Mouse (Mus musculus): Measurements from ENCODE around the gene Ctnna3.
"Not testable (repeated sequence)": the region's sequence is repeated elsewhere in the genome, so short reads cannot be mapped to it uniquely, and the experiment has no call there.

The Ctnna3 gene

DNA sequence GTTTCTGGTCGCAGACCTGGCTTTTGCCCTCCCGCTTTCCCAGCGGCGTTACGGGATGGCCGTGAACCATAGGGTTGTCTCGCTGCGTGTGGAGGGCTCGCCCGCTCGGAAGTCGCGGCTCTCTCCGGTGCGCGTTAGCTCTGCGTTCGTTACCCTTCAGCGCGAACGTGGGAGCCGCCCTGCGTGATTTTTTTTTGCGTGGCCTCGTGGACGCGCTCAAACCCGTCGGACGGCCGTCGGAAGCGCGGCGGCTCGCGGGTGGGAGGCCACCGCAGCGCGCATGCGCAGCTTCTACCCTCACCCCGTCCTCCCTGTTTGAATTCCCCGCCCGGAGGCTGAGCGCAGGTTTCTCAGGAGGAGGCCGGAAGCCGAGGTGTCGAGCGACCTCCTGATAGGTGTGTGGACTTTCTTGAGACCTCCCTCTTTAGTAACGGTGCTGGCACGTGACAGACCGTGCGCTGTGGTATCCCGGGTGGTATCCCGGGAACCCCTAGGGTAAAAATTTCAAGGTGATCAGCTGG, at the start of gene Ctnna3:
TSS of gene Ctnna3 (plus strand) at position 314 of the 521 bp plus-strand sequence.
- peak; percentile 91 to 95 for DNase-seq (ENCODE audit: low spot score in 2 of 2)

DNA sequence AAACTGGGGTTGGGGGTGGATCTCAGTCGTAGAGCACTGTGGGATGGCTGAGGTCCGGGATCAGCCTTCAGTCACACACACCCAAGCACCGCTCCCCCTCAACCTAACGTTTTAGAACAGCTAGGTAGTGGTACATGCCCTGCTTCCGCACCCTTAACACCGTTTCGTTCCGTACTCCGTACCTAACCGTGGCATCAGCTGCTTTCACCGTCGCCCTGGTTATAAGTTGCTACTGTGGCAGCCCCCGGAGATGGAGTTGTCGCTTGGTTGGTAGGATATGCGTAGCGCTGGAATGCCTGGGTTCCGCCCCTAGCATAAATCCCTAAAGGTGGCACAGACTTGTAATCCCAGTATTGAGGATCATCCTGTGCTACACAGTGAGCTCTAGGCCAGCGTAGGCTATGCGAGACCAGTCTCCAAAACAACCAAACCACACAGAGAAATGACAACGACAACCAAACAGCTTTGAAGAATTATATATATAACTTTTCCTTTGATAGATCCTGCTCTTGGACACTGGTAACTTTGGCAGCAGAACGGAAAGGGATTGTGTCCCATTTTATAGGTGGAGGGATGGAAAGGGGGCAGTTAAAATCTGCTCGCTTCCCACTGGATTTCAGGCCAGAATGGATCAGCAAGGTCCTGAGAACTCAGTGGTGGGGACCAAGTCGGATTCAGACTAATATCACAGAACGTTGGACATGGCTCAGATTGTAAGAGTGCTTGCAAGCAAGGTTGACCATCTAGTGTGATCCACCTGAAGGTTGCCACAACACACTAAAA, 48.2 kb upstream of the Ctnna3 start, which contains the start of gene Sirt1:
TSS of gene Sirt1 (minus strand) at position 207 of the 783 bp plus-strand sequence.
- DNase-seq (ENCODE audit: low spot score in 2 of 2) = peak; percentile 5 to 7

DNA sequence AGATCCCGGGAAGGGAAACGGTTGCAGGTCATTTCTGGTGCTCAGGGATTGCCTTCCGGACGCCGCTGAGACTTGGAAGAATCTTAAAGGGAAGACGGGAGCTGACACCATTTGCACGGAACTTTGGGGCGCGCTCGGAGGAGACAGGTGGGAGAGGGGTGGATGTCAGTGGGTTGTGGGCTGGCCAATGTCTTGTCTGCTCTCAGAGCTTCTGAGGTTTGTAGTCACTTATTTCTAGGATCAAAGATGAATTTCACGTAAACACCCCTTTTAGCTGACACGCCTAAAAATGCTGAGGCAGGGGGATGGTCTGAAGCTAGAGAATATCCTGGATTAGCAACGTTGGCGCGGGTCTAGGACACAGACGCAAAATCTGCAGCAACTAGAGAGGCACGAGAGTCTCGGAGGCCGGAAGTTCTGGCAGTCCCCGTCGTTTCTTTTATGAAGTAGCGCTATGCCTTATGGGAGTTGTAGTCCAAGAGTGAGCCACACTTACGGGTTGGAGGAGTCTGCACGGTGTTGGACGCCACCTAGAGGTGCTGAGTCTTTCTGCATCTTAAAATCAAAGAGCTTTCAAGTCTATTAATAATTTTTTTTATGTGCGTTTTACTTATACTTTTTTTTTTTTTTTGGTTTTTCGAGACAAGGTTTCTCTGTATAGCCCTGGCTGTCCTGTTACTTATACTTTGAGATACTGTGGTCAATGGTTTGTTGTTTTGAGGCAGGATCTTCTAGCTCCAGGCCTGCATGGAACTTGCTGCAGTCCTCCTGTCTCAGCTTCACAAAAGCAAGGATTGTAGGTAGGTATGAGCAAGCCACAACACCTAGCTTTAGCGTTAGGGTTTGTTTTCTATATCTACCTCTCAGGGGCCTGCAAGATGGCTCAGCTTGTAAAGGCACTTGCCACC, 47.3 kb upstream of the Ctnna3 start, which contains the start of gene Dnajc12:
TSS of gene Dnajc12 (plus strand) at position 72 of the 908 bp plus-strand sequence.
- peak; percentile 84 to 90 for DNase-seq (ENCODE audit: low spot score in 2 of 2)

DNA sequence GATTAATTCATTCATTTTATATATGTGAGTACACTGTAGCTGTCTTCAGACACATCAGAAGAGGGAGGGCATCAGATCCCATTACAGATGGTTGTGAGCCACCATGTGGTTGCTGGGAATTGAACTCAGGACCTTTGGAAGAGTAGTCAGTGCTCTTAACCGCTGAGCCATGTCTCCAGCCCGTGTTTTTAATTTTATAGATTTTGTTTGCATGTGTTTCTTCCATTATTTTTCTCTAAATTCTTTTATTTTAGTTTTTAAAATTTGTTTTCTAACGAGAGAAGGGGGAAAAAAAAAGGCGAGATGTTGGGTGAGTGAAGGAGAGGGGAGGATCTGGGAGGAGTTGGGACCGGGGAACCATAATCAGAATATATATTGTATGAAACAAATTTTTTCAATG, 44.0 kb upstream of the Ctnna3 start:
- DNase-seq (ENCODE audit: low spot score in 2 of 2) = not testable (repeated sequence)

DNA sequence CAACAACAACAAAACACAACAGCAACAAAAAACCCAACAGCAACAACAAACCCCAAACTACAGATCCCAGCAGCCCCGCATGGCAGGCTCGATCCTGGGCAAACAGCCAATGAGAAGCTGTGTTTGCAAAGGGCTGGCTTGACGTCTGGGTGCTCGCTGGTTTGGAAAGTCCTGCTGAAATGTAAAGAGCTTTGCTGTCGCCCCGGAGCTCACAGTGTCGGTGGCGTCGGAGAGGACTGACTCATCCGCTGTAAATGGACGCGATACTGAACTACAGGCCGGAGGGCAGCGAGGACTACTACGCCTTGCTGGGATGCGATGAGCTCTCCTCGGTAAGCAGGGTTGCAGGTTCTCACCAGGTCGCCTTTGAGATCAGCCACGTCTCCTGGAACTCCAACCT, 43.5 kb upstream of the Ctnna3 start:
- DNase-seq (ENCODE audit: low spot score in 2 of 2) = peak; percentile 78 to 81

DNA sequence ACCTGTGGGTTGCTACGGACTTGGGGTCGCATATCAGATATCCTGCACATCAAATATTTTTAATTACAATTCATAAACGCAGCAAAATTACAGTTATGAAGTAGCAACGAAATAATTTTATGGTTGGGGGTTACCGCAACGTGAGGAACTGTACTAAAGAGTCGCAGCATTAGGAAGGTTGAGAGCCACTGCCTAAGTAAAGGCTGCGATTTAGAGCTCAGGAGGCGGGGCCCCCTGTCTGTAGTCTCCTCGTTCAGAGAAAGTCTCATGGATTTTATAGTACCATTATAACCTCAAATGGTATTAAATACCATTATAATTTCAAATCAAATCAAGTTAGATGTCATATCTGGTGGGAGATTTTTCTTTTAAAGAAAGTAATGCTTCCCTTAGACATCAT, 42.9 kb upstream of the Ctnna3 start:
- no peak for DNase-seq (ENCODE audit: low spot score in 2 of 2)

DNA sequence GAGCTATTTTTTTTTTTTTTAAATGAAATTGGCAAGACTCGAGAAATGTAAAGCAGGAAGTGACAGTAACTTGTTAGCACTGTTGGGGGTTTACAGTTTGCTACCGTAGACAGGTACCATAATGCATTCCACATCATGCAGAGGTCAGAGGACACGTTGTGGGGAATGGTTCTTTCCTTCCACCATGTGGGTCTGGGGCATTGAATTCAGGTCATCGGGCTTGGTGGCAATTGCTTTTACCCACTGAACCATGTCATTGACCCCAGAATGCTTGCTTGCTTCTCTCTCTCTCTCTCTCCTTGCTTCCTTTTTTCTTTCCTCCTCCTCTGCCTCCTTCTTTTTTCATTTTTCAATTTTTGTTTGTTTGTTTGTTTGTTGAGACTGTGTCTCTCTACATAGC, 41.0 kb upstream of the Ctnna3 start:
- no peak for DNase-seq (ENCODE audit: low spot score in 2 of 2)

DNA sequence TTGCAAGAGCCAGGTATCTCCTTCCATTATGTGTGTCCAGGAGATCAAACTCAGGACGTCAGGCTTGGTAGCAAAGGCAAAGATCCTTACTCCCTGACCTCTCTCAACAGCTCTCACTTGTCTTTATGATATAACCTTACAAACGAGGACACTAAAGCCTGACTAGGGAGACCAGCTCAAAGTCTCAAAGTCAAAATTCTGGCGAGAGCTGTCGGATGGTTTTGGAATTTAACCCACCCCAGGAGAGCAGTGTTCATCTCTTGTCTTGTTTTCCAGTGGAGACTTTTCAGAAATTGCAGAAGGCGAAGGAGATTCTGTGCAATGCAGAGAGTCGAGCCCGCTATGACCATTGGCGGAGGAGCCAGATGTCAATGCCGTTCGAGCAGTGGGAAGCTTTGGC, 32.9 kb upstream of the Ctnna3 start:
- DNase-seq (ENCODE audit: low spot score in 2 of 2) = no peak

DNA sequence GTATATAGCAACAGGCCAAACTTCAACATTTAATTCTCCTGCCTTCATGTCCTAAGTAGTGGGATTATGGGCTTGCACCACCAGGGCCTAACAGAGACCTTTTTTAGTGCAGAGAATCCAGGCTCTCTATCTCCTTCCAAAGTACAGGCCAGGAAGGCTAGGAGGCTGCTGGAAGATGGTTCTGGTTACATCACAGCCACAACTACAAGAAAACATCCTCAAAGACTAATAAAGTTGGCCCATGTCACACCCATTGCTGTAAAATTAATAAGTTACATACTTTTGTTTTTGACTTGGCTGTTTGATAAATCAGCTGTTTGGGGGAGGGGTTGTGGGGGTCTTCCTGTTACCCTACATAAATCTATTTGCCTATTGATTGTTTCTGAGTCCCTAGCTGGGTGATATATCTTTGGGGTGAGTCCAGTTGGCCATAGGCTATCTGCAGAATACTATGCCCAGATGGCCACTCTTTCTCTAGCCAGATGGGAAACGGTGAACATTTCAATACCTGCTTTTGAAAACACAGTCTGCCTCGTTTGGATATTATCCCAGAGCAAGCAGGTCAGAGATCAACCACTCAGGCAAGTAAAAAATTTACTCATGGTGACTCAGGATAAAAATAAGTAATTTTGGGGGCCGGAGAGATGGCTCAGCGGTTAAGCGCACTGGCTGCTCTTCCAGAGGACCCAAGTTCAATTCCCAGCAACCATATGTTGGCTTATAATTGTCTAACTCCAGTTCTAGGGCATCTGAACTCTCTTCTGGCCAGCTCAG, 27.0 kb upstream of the Ctnna3 start:
- DNase-seq (ENCODE audit: low spot score in 2 of 2) = no peak

DNA sequence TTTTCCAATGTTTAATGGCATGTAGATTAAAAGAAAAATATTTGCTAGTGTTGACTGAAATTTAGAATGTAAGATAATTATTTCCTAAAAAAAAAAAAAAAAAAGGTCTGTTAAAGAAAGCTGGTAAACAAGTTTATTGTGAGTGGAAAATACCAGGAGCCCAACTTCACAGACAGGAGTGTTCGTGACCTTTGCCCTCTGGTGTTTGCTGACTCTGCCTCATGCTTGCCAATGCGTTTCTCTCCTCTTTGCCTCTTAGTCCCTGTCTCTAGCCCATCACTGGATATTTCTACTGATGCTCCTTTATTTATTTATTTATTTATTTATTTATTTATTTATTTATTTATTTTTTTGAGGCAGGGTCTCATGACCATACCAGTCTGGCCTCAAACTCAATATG, 26.3 kb upstream of the Ctnna3 start:
- no peak for DNase-seq (ENCODE audit: low spot score in 2 of 2)

DNA sequence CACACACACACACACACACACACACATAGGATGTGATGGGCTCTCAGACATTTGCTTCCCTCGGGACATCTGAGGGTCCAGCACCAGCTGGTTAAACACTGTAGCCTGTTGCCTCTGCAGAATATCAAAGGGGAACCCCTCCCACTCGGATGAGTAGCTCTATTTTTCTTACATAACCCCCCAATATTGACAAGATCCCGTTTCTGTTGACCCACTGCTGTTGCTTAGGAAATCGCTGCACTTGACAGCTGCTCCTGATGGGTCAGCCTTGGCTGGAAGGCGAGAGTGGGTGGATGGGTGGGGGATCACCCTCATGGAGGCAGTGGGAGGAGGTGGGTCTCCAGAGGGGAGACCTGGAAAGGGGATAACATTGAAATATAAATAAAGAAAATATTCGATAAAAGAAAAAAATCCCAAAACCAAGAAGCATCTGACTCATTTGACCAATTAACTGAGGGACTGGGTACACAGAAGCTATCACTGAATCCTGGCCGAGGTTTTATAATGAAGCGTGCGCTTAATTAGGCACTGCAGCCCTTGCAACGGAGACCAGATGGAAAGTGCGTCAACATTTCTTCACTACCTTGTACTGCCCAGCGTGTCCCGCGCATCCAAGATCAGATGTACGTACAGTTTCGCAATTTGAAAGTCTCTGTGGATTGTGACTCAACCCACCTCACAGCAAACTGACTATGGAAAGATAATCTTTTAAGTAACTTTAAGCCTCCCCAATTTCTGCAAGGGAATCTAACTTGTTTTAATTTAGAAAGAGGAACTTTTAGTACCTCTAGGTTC, 19.5 kb upstream of the Ctnna3 start:
- no peak for DNase-seq (ENCODE audit: low spot score in 2 of 2)

DNA sequence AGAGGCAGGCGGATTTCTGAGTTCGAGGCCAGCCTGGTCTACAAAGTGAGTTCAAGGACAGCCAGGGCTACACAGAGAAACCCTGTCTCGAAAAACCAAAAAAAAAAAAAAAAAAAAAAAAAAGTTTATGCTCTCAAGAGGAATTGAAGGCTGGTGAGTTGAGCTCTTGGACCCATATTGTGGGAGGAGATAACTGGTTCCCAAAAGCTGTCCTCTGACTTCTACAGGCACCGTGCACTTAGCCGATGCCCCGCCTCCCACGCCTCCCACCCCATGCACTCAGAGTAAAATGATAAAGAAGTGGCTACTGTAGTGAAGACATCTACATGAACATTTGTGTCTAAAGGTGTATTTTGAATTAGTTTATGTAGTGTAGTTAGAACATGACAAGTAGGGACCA, 18.2 kb upstream of the Ctnna3 start:
- not testable (repeated sequence) for DNase-seq (ENCODE audit: low spot score in 2 of 2)

DNA sequence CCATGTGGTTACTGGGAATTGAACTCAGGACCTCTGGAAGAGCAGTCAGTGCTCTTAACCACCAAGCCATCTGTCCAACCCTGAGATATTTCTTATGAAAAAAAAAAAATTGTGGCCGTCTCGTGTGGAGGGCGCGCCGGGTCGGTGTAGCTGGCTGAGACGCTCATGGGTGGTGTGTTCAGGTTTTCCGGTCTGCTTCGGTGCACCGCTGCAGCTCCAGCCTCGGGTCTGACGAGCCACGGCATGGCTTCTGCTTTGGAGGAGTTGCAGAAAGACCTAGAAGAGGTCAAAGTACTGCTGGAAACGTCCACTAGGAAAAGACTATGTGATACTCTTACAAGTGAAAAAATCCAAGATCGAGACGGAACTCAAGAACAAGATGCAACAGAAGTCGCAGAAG, 17.1 kb upstream of the Ctnna3 start:
- DNase-seq (ENCODE audit: low spot score in 2 of 2) = no peak

DNA sequence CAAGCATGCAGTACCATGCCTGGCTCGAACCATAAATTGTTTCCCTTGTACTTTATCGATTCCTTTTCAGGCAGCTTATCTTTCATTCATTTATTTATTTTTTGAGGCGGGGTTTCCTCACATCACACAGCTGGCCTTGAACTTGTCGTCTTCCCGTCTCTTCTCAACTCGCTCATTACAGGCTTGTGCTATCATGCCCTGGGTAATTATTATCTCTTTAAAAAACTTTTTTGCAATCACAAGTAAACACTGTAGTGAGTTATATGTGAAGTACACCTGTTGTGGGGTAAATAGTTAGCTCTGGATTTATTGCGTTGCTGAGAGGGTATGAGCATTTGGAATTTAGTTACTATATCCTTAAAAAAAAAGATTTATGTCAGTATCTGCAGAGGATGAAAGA, 14.6 kb upstream of the Ctnna3 start:
- no peak for DNase-seq (ENCODE audit: low spot score in 2 of 2)

DNA sequence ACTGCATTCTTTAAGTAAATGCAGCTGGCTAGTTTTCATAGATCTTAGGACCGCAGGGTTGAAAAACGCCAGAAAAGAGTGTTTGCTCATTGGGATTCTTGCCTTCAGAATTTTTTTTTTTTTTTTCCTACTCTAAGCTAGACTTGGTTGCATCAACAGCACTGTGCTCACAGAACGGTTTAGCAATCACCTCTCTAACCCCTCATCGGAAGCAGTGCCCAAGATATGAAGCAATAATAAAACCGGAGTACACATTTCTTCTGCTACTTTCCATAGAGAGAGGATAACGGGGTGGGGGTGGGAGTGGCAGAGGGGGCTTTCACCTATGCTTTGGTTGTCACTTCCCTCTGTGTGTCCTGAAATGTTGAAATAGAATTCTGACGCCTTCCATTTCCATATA, 14.0 kb upstream of the Ctnna3 start:
- no peak for DNase-seq (ENCODE audit: low spot score in 2 of 2)

DNA sequence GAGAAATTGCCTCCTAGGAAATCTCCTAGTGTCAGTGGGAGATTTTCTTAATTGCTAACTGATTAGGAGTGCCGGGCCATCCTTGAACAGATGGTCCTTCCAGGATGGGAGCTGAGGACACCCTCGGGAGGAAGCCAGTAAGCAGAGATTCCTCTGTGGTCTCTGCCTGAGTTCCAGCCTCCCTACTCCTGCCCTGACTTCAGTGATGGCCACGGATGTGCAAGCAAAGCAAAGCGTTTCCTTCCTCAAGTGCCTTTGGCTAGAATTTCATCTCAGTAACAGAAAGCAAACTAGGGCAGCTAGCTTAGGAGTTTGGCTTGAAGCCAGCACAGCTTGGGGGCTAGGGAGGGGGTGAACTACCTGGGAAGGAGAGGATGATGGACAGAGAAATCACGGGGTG, 12.8 kb upstream of the Ctnna3 start:
- no peak for DNase-seq (ENCODE audit: low spot score in 2 of 2)

DNA sequence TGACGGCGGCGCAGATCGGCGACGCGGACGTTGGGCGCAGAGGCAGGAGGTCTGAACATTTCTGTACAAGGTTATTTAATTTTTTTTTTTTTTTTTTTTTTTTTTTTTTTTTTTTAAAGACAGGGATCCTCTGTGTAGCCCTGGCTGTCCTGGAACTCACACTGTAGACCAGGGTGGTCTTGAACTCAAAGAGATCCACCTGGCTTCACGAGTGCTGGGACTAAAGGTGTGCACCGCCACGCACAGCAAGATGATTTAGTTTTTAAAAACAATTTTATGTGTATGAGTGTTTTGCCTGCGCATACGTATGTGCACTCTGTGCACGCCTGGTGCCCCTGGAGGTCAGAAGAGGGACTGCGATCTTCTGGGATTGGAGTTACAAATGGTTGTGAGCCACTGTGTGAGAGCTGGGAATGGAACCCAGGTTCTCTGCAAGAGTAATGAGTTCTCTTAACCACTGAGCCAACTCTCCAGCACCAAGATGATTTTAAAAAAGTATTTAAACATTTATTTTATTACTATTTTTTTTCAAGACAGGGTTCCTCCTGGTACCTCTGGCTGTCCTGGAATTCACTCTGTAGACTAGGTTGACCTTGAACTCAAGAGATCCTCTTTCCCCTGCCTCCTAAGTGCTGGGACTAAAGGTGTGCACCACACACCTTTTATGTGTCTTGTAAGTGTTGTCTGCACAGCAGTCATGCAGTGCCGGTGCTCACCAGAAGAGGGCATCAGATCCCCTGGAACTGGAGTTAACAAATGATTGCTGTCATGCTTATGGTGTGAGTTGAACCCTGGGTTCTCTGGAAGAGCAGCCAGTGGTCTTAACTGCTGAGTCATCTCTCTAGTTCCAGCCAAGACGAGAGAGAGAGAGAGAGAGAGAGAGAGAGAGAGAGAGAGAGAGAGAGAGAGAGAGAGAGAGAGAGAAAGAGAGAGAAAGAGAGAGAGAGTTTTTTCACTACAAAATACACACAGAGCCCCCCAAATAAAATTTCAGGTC, 7.9 kb upstream of the Ctnna3 start, which contains the start of gene Gm7075:
TSS of gene Gm7075 (minus strand) at position 51 of the 997 bp plus-strand sequence.
- peak; percentile 33 to 53 for DNase-seq (ENCODE audit: low spot score in 2 of 2)

DNA sequence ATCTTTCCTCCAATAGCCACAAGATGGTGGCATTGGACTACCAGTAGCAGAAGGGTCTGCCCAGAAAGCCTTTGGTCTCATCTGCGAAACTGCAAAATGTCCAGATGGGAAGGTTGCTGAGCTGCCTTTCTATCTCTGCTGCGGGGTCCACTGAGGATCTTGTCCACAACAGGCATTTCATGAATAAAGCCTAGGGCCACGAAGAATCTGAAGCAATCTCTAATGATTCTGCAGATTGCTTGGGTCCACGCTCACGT, 7.2 kb upstream of the Ctnna3 start:
- DNase-seq (ENCODE audit: low spot score in 2 of 2) = no peak

DNA sequence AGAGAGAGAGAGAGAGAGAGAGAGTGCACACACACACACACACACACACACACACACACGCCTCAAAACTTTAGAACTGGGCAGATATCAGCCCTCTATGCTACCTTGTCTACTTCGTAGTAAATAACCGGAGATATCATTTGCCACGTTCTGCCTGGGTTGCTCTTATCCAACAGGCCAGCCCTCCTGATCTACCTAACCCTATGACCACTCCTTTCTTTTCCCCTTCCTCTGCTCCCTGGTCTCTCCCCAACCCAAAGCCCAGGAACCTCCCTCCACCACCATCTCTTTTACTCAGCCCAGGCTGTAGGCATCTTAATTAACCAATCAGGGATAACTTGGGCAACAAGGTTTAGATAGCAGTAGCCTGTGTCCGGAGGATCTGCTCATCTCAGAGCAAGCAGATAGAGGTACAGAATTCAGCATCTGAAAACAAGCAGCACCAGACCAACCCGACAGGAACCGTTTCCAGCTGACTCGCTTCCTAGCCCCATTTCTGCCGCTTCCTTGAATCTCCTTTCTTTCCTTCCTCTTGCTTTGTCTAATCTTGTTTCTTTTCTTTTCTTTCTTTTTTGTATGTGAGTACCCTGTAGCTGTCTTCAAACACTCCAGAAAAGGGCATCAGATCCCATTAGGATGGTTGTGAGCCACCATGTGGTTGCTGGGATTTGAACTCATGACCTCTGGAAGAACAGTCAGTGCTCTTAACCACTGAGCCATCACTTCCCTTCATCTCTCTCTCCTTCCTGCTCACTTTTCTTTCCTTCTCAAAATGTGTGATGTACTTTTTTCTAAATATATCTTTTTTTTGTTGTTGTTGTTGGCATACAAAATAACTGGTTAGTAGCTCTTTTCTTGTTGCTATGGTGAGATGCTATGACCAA, 6.1 kb upstream of the Ctnna3 start:
- DNase-seq (ENCODE audit: low spot score in 2 of 2) = peak in 1 of 2 experiments; percentile 35
